Mouse (Mus musculus) spleen, adult 18-20 months (tissue): ENCODE results near the gene Crybg1.
"Not testable (repeated sequence)": the region's sequence is repeated elsewhere in the genome, so short reads cannot be mapped to it uniquely, and the experiment has no call there.

Source experiments
- DNase-seq, 2 experiments: peaks; one replicate each; pipeline ENCODE4 v3.0.0; 2022; ENCODE audit warnings: mixed read lengths in 2 of 2

Gene Crybg1

GRCm38 (mm10) chr10:44004221-44004751 lies 144.4 kb downstream of the Crybg1 start:
- DNase-seq: peak in 1 of 2 experiments; percentile 6

- peak; percentile 71 to 79 for DNase-seq
Measured at GRCm38 (mm10) chr10:44003551-44004151, 145.0 kb downstream of the Crybg1 start.

- DNase-seq: no peak
Measured at GRCm38 (mm10) chr10:44002995-44003524, 145.6 kb downstream of the Crybg1 start.

- DNase-seq: no peak
Measured at GRCm38 (mm10) chr10:44002004-44002940, 146.4 kb downstream of the Crybg1 start.

- no peak for DNase-seq
Measured at GRCm38 (mm10) chr10:44000156-44000865, 148.3 kb downstream of the Crybg1 start.

- DNase-seq: no peak
Measured at GRCm38 (mm10) chr10:43998503-43999082, 150.1 kb downstream of the Crybg1 start.

GRCm38 (mm10) chr10:43998023-43998422 lies 150.6 kb downstream of the Crybg1 start:
- DNase-seq: no peak

GRCm38 (mm10) chr10:43997276-43997675 lies 151.4 kb downstream of the Crybg1 start:
- peak in 1 of 2 experiments; percentile 11 for DNase-seq

GRCm38 (mm10) chr10:43995858-43996650 lies 152.6 kb downstream of the Crybg1 start:
- peak; percentile 61 to 70 for DNase-seq

GRCm38 (mm10) chr10:43993198-43993597 lies 155.5 kb downstream of the Crybg1 start:
- no peak for DNase-seq

- no peak for DNase-seq
Measured at GRCm38 (mm10) chr10:43992506-43992905, 156.1 kb downstream of the Crybg1 start.

GRCm38 (mm10) chr10:43991268-43991667 lies 157.4 kb downstream of the Crybg1 start:
- DNase-seq: no peak

- no peak for DNase-seq
Measured at GRCm38 (mm10) chr10:43983866-43984265, 164.8 kb downstream of the Crybg1 start.

GRCm38 (mm10) chr10:43983241-43983640 lies 165.4 kb downstream of the Crybg1 start:
- no peak for DNase-seq

- DNase-seq: no peak
Measured at GRCm38 (mm10) chr10:43982470-43982869, 166.2 kb downstream of the Crybg1 start.

- DNase-seq: not testable (repeated sequence)
Measured at GRCm38 (mm10) chr10:43980742-43981141, 167.9 kb downstream of the Crybg1 start.

GRCm38 (mm10) chr10:43980080-43980479 lies 168.6 kb downstream of the Crybg1 start:
- DNase-seq: no peak

- no peak for DNase-seq
Measured at GRCm38 (mm10) chr10:43977353-43977752, 171.3 kb downstream of the Crybg1 start.

GRCm38 (mm10) chr10:43973244-43973643 lies 175.4 kb downstream of the Crybg1 start:
- no peak for DNase-seq

GRCm38 (mm10) chr10:43964943-43965342 lies 183.7 kb downstream of the Crybg1 start:
- no peak for DNase-seq

- peak; percentile 18 to 52 for DNase-seq
Measured at GRCm38 (mm10) chr10:43953942-43954341, 194.7 kb downstream of the Crybg1 start.
